Mouse (Mus musculus) kidney, adult 2 months (tissue): ENCODE results near the gene Csrp3.

Source experiments
- CTCF ChIP-seq: fragments of 200-500 bp; conservative IDR thresholded peaks from 2 replicates; pipeline ENCODE4 v1.5.1; 2011; ENCODE audit warnings: low read depth, mild to moderate bottlenecking, control low read depth, low read length, moderate library complexity, mixed read lengths; ENCODE audit not compliant: insufficient read depth, insufficient read length
- POLR2A ChIP-seq: fragments of 200-500 bp; IDR thresholded peaks from one replicate; pipeline ENCODE4 v1.6.1; 2011; ENCODE audit warnings: low read depth, low read length, control low read depth

DNA sequence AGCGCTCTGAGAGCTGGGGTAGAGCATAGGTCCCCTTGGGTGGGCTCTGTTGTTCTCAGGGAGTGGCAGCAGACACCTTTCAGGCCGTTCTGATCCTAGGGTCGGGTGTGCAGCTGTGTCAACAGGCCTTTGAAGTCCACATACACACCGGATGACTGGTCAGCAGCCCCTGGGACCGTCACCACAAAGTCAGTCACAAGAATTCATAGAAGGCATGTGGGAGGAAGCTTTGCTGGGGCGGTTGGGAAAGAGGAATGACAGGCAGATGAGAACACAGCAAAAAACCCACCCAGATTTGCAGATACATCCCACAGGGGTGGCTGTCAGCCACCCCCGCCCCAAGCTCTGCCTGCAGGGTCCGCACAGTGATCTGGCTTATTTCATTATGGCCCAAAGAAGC lies 40.1 kb upstream of the Csrp3 start:
- TF ChIP-seq POLR2A (no peak), CTCF (no peak)
